Mouse (Mus musculus): Measurements from ENCODE around the gene Ank. TPM values are rescaled to one million over a fixed set of nuclear protein-coding genes. Genes with fewer than 3 reads are reported as not detected.

Gene Ank
- total RNA-seq, 2 experiments from 2014 or later: 41.5 to 55.1 TPM

DNA sequence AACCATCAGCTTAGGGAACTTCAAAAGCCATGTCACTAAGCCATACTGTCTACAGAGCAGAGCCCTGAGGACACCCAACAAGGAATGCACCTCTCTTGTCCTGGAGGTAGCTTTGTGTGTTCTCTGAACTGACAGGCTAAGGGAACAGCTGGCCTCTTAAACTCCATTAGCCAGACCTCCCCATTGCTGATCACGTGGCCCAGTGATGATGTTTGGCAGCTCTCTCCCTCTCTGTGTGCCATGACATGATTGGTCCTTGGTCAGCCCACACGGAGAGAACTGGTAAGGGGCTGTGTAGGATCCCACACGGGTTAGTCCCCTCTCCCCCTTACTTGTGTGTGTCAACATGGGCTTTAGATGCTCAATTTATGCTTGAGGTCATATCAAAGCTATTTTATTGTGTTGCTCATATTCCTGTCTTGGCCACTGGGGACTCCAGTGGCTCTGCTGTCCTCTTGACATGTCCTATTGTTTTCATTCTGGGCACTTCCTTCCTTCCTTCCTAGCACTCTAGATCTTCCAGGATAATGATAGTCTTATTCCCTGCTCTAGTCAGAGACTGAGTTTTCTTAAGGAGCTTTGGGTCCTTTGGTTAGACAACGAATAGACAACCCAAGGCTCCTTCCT lies 119.1 kb downstream of the Ank start:
- intact Hi-C loops (cut with DNase I; ENCODE audit: low total_unique reads): loop anchor here (5.0 kb wide), 1 partner anchor 258 kb away; no protein-coding TSS in a partner anchor
- DNase-seq: no peak

DNA sequence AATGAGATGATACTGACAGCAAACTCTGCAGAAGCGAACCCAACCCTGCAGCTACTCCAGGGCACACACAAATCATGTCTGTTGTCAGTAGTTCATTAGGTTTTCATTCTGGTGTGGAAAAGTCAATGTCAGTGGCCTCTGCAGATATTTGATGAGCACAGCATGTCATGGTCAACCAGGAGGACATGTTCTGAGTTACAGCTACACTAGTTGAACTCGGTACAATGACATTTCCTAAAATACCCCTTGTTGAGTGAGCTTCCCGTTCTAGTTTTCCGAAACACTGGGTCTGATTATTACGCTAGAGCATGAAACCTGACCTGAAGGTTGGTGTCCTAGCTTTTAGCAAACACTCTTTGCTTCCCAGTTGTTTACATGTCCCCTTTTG lies 119.6 kb downstream of the Ank start:
- intact Hi-C loops (cut with DNase I; ENCODE audit: low total_unique reads): loop anchor here (5.0 kb wide), 1 partner anchor 259 kb away; no protein-coding TSS in a partner anchor
- no peak for DNase-seq

DNA sequence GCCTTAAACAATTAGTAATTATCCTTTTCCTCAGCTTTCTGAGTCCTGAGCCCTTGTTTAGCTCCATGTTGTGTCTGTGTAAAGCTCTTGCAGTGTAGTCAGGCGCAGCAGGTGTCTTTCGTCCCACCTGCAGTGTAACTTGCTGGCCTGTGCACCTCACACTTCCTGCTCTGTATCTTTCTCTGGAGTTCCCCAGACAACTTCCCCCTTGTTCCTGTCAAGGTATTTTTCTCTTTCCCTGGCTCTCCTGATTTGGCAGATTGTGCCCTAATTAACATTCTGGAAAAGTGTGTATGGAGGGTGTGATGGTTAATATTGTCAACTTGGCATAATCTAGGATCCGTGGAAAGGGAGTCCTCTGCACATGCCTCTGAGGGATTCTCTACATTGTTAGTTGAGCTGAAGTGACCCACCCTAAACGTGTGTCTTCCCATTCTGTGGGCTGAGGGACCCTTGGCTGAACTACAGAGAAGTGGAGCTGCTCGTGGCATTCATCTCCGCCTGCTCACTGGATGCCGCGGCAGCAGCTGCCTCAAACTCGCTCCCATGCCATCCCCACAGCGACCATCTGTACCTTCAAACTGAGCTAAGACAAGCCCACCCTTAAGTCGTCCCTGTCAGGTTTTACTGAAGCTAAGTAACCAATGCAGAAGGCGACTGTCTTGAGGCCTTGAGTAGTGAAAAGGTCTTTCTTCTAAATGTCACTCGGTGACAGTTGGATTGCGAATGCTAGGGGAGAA lies 121.8 kb downstream of the Ank start:
- no peak for DNase-seq
- intact Hi-C loops (cut with DNase I; ENCODE audit: low total_unique reads): loop anchor here (5.0 kb wide), 1 partner anchor 261 kb away; no protein-coding TSS in a partner anchor

DNA sequence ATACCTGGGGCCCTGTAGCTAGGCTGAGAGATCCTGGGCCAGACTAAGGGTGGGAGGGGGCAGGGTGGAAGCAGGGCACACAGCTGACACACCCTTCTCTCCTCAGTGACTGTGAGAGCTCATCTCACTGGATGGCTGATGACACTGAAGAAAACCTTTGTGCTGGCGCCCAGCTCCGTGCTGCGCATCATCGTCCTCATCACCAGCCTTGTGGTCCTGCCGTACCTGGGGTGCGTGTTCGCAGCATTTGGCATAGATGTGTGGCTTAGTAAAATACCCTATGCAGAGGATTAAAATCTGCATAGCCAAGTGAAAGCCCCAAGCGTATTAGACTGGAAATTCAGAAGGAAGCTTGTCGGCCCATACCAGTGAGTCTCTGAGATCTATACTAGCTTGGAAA lies 124.3 kb downstream of the Ank start:
- no peak for DNase-seq
- intact Hi-C loops (cut with DNase I; ENCODE audit: low total_unique reads): no loop called here

DNA sequence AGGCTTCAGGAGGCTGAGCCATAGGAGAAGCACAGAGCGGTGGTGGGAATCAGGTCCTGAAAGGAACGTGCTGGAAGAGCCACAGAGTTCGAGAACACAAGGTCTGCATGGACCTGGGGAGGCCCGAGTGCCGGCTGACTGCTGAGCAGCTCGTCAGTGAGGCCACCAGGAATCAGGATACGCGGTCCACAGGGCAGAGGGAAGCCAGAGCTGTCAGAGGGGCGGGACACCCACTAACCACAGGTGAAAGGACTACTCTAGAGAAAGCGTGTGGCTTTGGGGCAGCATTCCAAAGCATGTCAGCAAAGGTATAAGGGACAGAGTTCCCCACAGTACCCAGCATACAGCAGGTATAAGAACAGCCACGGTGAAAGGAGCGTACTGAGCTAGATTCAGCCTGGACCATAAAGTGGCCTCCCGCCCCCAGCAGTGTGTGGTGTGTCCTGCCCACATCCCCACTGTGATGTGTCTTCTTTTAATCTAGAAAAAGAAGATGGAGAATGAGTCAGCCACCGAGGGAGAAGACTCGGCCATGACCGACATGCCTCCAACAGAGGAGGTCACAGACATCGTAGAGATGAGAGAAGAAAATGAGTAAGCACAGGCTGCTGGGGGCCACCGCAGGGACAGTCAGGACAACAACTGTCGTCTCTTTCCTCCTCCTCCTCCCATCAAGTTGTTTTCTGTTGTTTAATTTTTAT lies 126.3 kb downstream of the Ank start:
- DNase-seq: no peak
- intact Hi-C loops (cut with DNase I; ENCODE audit: low total_unique reads): no loop called here

DNA sequence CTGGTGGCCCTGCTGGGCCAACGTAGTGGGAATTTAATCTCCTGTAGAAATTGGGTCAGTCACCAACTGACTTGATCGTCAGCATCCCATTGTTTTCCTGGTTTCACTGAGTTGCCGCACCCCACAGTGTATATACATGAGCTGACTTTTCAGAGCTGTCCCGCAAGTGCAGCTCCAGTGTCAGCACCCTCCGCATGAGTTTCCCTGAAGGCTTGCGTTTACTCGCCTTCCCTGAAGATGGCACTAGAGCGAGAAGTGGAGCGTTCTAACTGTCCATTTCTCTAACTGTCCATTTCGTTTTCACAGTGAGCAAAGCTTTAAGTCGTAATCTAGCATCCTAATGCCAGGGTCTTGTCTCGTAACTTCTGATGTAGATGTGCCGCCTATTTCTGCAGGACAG lies 127.2 kb downstream of the Ank start:
- no peak for DNase-seq
- intact Hi-C loops (cut with DNase I; ENCODE audit: low total_unique reads): no loop called here

DNA sequence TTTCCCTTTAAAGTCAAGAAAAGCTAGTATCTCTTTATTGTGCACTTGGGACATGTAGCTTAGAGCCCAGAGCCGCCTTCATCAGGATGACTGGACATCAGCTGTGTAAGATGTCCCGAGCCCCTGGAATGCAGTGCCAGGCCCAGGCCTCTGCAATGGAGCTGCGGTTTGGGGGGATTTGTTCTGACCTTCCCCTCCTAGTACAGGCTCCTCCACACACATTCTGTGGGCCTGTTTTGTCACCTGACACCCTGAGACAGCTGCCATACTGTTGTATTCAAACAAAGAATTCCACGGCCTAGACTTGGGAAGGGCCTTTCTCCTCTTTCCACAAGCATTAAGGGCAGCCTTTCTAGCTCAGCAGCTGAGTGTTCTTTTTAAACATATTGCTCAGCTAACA lies 128.5 kb downstream of the Ank start:
- intact Hi-C loops (cut with DNase I; ENCODE audit: low total_unique reads): no loop called here
- DNase-seq: no peak

DNA sequence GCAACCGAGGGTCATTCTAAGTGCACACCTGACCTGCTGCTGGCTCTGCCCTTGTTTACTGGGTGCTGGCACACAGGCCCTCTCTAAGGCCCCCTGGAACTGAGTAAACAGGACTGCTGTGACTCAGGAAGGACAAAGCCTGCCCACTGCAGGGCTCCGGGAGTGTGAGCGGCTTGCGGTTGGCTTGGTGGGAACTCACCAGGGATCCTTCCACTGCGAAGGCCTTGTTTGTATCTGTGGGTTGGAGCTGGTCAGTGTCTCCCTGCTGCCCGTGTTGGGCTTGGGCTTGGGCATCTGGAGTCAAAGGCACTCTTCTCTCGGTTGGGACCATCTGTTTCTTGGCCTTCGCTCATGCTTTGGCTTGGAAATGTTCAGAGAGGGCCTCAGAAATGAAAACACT lies 129.1 kb downstream of the Ank start:
- DNase-seq: no peak
- intact Hi-C loops (cut with DNase I; ENCODE audit: low total_unique reads): no loop called here

DNA sequence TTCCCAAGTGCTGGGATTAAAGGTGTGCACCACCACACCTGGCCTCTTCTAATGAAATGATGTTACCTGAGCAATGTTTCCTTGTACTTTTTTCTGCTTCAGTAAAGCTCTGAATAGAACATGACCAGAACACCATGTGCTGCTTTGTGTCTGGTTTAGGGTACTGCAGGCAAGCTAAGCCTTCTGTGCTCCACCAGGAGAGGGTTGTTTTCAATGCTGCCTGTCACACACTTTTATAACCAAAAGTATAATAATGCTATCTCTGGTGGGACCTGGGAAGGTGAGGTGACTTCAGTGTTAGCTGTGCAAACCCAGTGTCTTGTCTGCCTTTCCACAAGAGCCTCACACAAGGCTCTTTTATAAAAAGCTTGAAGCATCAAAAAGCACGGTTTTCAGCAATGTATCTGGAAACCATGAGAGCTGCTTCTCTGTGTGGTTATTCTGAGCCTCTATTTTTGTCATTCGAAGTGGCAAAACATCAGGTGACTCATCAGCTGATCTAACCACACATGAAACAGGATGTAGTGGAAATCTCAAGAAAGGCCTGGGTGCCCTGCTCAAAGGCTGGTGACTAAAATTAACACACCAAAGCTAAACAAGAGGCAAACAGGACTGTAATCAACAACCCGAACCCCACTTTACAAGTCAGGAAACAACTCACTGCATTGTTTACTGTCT lies 130.1 kb downstream of the Ank start:
- DNase-seq: no peak
- intact Hi-C loops (cut with DNase I; ENCODE audit: low total_unique reads): no loop called here

DNA sequence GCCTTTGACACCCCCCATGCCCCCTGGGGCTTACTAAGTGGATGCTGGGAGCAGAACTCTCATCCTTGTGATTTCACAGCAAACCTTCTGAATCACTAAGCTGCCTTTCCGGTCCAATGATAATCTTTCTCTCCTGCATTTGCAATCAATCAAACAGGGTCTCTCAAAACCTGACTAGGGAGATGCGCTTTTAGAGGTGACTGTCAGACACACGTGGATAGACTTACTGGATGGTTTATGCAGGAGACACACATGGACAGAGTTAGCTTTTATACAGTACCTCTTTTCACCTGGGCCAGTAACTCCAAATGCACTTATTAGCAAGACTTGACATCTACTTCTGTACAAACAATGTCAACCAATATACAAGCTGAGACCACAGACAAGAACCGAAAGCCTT lies 131.0 kb downstream of the Ank start:
- DNase-seq: no peak
- intact Hi-C loops (cut with DNase I; ENCODE audit: low total_unique reads): no loop called here

DNA sequence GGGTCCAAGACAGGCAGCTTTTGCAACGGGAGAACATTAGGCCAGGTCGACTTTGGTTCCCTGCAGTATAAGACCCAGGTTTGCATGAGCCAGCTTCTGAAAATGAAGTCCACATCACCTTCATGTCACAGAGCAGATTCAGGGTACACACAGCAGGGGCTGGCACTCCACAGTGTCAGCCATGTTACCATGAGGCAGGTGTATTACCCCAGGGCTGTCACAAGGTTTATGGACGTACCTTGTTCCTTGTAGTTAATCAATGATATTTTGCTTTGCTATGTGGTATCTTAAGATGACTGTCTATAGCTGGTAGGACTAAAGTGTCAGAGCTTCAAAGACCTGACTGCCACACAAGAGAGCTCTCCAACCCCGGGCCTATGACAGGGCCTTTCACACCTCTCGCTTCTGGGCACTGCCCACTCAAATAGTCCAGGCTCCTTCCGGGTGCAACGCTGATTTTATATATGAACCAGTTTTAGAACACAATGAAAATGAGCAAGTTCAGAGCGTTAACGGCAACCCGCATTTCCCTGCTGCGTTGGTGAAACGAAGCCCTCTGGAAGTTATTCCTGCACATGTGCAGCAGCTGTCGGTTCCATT lies 132.4 kb downstream of the Ank start:
- intact Hi-C loops (cut with DNase I; ENCODE audit: low total_unique reads): no loop called here
- no peak for DNase-seq

DNA sequence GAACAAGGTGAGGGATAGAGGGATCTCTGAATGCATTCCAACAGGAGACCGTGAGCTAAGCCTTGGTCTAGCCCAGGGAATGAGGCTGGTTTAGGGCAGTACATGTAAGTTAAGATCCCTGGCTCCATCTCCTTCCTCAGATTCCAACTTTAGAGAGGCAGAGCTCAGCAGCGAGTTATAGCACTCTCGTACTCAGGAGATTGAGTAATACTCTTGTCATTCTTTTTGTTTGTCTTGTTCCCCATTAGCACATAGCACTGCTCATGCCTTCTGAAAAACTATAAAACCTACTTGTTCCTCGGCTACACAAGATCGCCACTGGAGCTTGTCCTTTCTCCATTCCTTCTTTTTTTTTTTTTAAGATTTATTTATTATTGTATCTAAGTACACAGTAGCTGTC lies 134.0 kb downstream of the Ank start:
- no peak for DNase-seq
- intact Hi-C loops (cut with DNase I; ENCODE audit: low total_unique reads): no loop called here

DNA sequence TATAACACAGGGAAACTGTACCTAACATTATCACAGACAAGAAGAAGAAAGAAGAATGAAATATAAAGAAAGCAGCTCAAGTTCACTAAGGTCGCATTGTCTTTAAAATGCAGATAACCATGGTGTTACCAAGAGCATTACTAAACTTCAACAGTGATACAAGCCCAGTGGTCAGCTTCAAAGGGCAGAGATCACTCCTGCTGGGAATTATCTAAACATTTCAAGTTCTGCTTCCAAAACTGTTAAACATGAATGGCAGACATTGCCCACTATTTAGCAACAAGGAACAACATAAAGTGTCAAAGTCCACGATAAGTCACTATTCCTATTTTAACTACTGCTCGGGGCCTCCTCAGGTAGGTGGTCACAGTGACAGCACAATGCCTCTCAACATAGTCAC lies 138.1 kb downstream of the Ank start:
- DNase-seq: no peak
- intact Hi-C loops (cut with DNase I; ENCODE audit: low total_unique reads): no loop called here

DNA sequence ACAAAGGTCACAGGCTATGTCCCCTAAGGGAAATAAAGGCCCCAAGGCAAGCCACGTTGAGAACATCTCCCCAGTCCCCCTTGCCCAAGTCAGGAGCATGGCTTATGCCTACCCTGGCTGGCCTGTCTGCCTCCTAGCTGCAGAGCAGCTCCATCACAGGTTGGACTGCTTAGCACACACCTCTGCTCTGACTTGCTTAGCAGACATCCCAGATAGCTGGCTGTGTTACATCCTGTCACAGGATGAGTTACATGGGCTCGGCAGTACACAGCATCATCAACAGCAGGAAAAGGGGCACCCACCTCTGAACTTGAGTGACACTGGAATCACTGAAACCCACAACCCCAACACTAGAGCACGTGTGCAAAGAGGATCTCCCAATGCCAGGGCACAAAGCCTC lies 138.8 kb downstream of the Ank start:
- DNase-seq: no peak

DNA sequence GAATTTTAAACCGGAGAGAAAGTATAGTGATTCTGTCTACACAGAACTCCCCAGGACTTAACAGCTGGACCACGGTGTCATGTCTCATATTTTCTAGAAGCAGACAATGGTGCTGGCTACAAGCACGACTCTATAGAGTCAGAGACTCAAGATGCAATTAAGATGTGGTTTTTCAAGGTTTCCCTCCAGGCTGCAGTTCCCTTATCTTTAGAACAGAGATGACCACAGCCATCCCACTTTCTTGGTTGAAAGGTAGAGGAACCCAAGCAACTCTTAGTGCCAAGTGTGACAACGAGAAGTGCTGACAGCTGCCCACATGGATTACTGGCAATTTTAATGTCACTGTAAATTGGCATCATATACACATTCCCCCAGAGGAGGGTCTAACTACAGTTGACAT lies 143.1 kb downstream of the Ank start:
- intact Hi-C loops (cut with DNase I; ENCODE audit: low total_unique reads): no loop called here
- DNase-seq: no peak

More for the DNA sequence above, 138.8 kb downstream of the Ank start:
- intact Hi-C loops (cut with DNase I; ENCODE audit: low total_unique reads): no loop called here

DNA sequence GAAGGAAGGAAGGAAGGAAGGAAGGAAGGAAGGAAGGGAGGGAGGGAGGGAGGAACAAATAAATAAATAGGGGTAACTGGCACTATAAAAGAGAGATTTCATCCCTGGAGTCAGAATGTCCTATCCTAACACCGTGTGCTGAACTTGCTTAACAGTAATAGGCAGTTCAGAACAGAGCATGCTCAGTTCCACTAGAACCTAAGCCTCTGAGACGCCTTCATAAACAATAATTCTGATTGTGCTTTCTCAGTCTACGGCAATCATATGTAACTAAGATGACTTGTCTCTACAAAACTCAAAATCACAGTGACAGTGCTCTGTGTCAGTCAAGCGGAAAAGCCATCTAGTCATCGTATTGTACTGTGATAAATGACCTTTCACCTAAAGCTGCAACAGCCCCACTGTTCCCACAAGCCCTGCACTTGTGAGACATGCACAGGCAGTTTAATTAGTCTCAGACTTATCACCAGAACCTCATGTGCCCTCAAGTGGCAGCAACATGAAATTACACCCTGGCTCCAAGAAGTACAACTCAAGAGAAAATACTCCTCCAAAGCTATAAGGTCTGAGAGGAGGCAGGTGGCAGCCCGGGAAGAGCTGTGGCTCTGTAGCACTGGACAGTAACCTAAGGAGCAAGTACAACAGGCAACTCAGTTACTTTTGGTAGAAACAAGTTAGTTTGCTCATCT lies 146.2 kb downstream of the Ank start:
- intact Hi-C loops (cut with DNase I; ENCODE audit: low total_unique reads): loop anchor here (10.0 kb wide), 1 partner anchor 288 kb away; no protein-coding TSS in a partner anchor
- peak; percentile 46 for DNase-seq

DNA sequence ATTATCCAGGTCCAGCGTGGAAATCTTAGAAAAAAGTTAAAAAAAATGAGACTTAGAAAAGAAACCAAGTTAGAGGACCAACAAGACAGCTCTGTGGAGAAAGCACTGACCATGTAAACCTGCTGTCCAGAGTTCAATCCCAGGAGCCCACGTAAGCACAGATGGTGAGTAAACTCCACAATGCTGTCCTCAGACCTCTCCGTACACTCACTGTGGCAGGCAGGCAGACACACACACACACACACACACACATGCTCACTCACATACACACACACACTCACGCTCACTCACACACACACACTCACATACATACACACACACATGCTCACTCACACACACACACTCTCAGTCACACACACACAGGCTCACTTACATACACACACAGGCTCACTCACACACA lies 146.8 kb downstream of the Ank start:
- DNase-seq: no peak
- intact Hi-C loops (cut with DNase I; ENCODE audit: low total_unique reads): loop anchor here (10.0 kb wide), 1 partner anchor 288 kb away; no protein-coding TSS in a partner anchor

DNA sequence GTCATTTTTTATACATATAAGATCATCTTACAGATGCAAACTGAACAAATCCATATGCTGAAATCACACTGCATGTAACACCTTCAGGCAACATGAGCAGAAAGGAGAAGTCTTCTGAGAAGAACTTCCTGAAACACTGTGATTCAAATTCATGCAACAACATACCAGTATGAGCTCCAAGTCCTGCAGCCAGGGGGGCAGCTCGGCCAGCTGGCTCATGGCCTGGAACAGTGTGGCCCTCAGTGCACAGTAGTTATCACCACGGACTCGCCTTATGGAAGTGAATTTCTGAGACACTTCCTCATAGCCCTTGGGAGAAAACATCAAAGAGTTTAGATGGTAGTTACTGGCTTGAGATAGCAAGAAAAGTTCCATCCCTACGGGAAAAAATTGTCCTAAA lies 149.7 kb downstream of the Ank start:
- intact Hi-C loops (cut with DNase I; ENCODE audit: low total_unique reads): loop anchor here (10.0 kb wide), 1 partner anchor 291 kb away; no protein-coding TSS in a partner anchor
- peak; percentile 74 for DNase-seq

DNA sequence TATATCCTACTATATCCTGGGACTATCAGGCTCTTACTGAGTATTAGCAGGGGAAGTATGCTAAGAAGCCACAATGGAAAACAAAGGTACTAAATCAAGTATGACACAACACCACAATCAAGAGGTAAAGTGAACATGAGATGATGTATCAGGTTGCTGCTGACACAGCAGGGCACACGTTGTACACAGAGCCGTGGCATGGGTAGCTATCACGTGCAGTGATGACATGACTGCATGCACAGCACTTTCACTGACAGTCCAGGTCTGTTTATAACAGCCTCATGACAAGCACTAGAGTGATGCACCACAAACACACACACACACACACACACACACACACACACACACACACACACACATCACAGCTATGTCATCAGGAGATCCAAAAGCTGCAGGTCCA lies 150.8 kb downstream of the Ank start:
- DNase-seq: no peak
- intact Hi-C loops (cut with DNase I; ENCODE audit: low total_unique reads): loop anchor here (10.0 kb wide), 1 partner anchor 292 kb away; no protein-coding TSS in a partner anchor
